Mouse (Mus musculus): ENCODE measurements around the gene Rsc1a1. TPM values are rescaled to one million over a fixed set of nuclear protein-coding genes. Genes with fewer than 3 reads are reported as not detected.

Gene Rsc1a1
- polyA plus RNA-seq, 1 experiment from 2014 or later: not detected

- H3K4me3 ChIP-seq (replicated peaks): peak overlapping the region; percentile 85
- 1% methylated on average over 50 of the region's 60 CpGs for WGBS
- peaks cover 16% of the 10 kb centered on the region; the same call in 1 of the 2 replicates for H3K4me1 ChIP-seq
- ATAC-seq (ENCODE audit: insufficient read depth, low FRiP score, low read depth): peak; percentile 84
- H3K9ac ChIP-seq: peak overlapping the region; percentile 92
- H3K9me3 ChIP-seq: no peaks in the 10 kb centered on the region
- peak overlapping the region; percentile 59 for H3K27ac ChIP-seq
- no peaks in the 10 kb centered on the region for H3K36me3 ChIP-seq
- H3K27me3 ChIP-seq (replicated peaks): no peaks in the 10 kb centered on the region
- H3K4me2 ChIP-seq: peak overlapping the region; percentile 89
These were observed 21.2 kb downstream of the Rsc1a1 start for GRCm38 (mm10) chr4:141664011-141664745.

- peaks cover 16% of the 10 kb centered on the region; the same call in 1 of the 2 replicates for H3K4me1 ChIP-seq
- peak; percentile 16; the same call in 1 of the 2 replicates for ATAC-seq (ENCODE audit: insufficient read depth, low FRiP score, low read depth)
- H3K27me3 ChIP-seq (replicated peaks): no peaks in the 10 kb centered on the region
- H3K9me3 ChIP-seq: no peaks in the 10 kb centered on the region
- 3% methylated on average over 44 of the region's 47 CpGs for WGBS
- peak overlapping the region; percentile 92 for H3K9ac ChIP-seq
- peak overlapping the region; percentile 89 for H3K4me2 ChIP-seq
- peak overlapping the region; percentile 59 for H3K27ac ChIP-seq
- peak overlapping the region; percentile 85 for H3K4me3 ChIP-seq (replicated peaks)
- H3K36me3 ChIP-seq: no peaks in the 10 kb centered on the region
These were observed 22.1 kb downstream of the Rsc1a1 start for GRCm38 (mm10) chr4:141663122-141663931.

GRCm38 (mm10) chr4:141660884-141661283, 24.5 kb downstream of the Rsc1a1 start:
- H3K4me3 ChIP-seq (replicated peaks): no peak overlapping the region

GRCm38 (mm10) chr4:141659739-141660138, 25.7 kb downstream of the Rsc1a1 start:
- Histone ChIP-seq H3K4me2 (no peak overlapping the region), H3K4me1 (peaks cover 11% of the 10 kb centered on the region; the same call in 1 of the 2 replicates), H3K9ac (no peak overlapping the region), H3K36me3 (peaks cover 3% of the 10 kb centered on the region; the same call in 1 of the 2 replicates), H3K27me3 (replicated peaks) (no peaks in the 10 kb centered on the region), H3K9me3 (no peaks in the 10 kb centered on the region), H3K4me3 (replicated peaks) (no peak overlapping the region), H3K27ac (no peak overlapping the region)
- WGBS: 67% methylated on average over 4 of the region's 4 CpGs
- no peak for ATAC-seq (ENCODE audit: insufficient read depth, low FRiP score, low read depth)

More at GRCm38 (mm10) chr4:141660884-141661283, 24.5 kb downstream of the Rsc1a1 start:
- ATAC-seq (ENCODE audit: insufficient read depth, low FRiP score, low read depth): no peak
- Histone ChIP-seq H3K9ac (no peak overlapping the region), H3K4me1 (peaks cover 16% of the 10 kb centered on the region; the same call in 1 of the 2 replicates), H3K4me2 (no peak overlapping the region), H3K9me3 (no peaks in the 10 kb centered on the region), H3K36me3 (peaks cover 3% of the 10 kb centered on the region; the same call in 1 of the 2 replicates), H3K27ac (no peak overlapping the region), H3K27me3 (replicated peaks) (no peaks in the 10 kb centered on the region)
- WGBS: 94% methylated on average over 11 of the region's 11 CpGs

GRCm38 (mm10) chr4:141658846-141659484, 26.4 kb downstream of the Rsc1a1 start:
- H3K9ac ChIP-seq: no peak overlapping the region
- WGBS: 93% methylated on average over 6 of the region's 6 CpGs
- peaks cover 3% of the 10 kb centered on the region; the same call in 1 of the 2 replicates for H3K36me3 ChIP-seq
- no peak overlapping the region for H3K4me3 ChIP-seq (replicated peaks)
- no peaks in the 10 kb centered on the region for H3K9me3 ChIP-seq
- H3K4me2 ChIP-seq: no peak overlapping the region
- ATAC-seq (ENCODE audit: insufficient read depth, low FRiP score, low read depth): no peak
- H3K4me1 ChIP-seq: peaks cover 7% of the 10 kb centered on the region; the same call in 1 of the 2 replicates
- H3K27ac ChIP-seq: no peak overlapping the region
- H3K27me3 ChIP-seq (replicated peaks): no peaks in the 10 kb centered on the region

GRCm38 (mm10) chr4:141656932-141657331, 28.5 kb downstream of the Rsc1a1 start:
- peaks cover 3% of the 10 kb centered on the region; the same call in 1 of the 2 replicates for H3K36me3 ChIP-seq
- no peak overlapping the region for H3K9ac ChIP-seq
- no peaks in the 10 kb centered on the region for H3K4me1 ChIP-seq
- no peak overlapping the region for H3K4me2 ChIP-seq
- 87% methylated on average over 8 of the region's 8 CpGs for WGBS
- H3K27me3 ChIP-seq (replicated peaks): no peaks in the 10 kb centered on the region
- no peak for ATAC-seq (ENCODE audit: insufficient read depth, low FRiP score, low read depth)
- no peak overlapping the region for H3K4me3 ChIP-seq (replicated peaks)
- H3K9me3 ChIP-seq: no peaks in the 10 kb centered on the region
- no peak overlapping the region for H3K27ac ChIP-seq

GRCm38 (mm10) chr4:141655908-141656608, 29.3 kb downstream of the Rsc1a1 start:
- H3K27me3 ChIP-seq (replicated peaks): no peaks in the 10 kb centered on the region
- peaks cover 3% of the 10 kb centered on the region; the same call in 1 of the 2 replicates for H3K36me3 ChIP-seq
- 81% methylated on average over 12 of the region's 12 CpGs for whole genome bisulfite sequencing
- no peak for ATAC-seq (ENCODE audit: insufficient read depth, low FRiP score, low read depth)
- H3K27ac ChIP-seq: no peak overlapping the region
- H3K4me2 ChIP-seq: no peak overlapping the region
- no peak overlapping the region for H3K4me3 ChIP-seq (replicated peaks)
- H3K4me1 ChIP-seq: no peaks in the 10 kb centered on the region
- H3K9me3 ChIP-seq: no peaks in the 10 kb centered on the region
- H3K9ac ChIP-seq: no peak overlapping the region

GRCm38 (mm10) chr4:141654509-141654908, 30.9 kb downstream of the Rsc1a1 start:
- no peaks in the 10 kb centered on the region for H3K4me1 ChIP-seq
- no peak for ATAC-seq (ENCODE audit: insufficient read depth, low FRiP score, low read depth)
- no peaks in the 10 kb centered on the region for H3K27me3 ChIP-seq (replicated peaks)
- H3K4me3 ChIP-seq (replicated peaks): no peak overlapping the region
- WGBS: 92% methylated on average over 6 of the region's 6 CpGs
- no peaks in the 10 kb centered on the region for H3K9me3 ChIP-seq
- H3K4me2 ChIP-seq: no peak overlapping the region
- H3K27ac ChIP-seq: no peak overlapping the region
- no peak overlapping the region for H3K9ac ChIP-seq
- H3K36me3 ChIP-seq: peaks cover 3% of the 10 kb centered on the region; the same call in 1 of the 2 replicates

- Histone ChIP-seq H3K4me2 (no peak overlapping the region), H3K27ac (no peak overlapping the region), H3K4me1 (no peaks in the 10 kb centered on the region), H3K36me3 (peaks cover 3% of the 10 kb centered on the region; the same call in 1 of the 2 replicates), H3K4me3 (replicated peaks) (no peak overlapping the region), H3K27me3 (replicated peaks) (no peaks in the 10 kb centered on the region), H3K9me3 (no peaks in the 10 kb centered on the region), H3K9ac (no peak overlapping the region)
- ATAC-seq (ENCODE audit: insufficient read depth, low FRiP score, low read depth): no peak
- 87% methylated on average over 13 of the region's 13 CpGs for WGBS
These were observed 31.6 kb downstream of the Rsc1a1 start for GRCm38 (mm10) chr4:141653813-141654212.

GRCm38 (mm10) chr4:141653044-141653443, 32.4 kb downstream of the Rsc1a1 start:
- Histone ChIP-seq H3K4me2 (no peak overlapping the region), H3K4me1 (no peaks in the 10 kb centered on the region), H3K27ac (no peak overlapping the region), H3K9me3 (no peaks in the 10 kb centered on the region), H3K9ac (no peak overlapping the region), H3K4me3 (replicated peaks) (no peak overlapping the region), H3K36me3 (peaks cover 3% of the 10 kb centered on the region; the same call in 1 of the 2 replicates), H3K27me3 (replicated peaks) (no peaks in the 10 kb centered on the region)
- 87% methylated on average over 8 of the region's 8 CpGs for WGBS
- ATAC-seq (ENCODE audit: insufficient read depth, low FRiP score, low read depth): no peak

GRCm38 (mm10) chr4:141651944-141652343, 33.5 kb downstream of the Rsc1a1 start:
- Histone ChIP-seq H3K27me3 (replicated peaks) (no peaks in the 10 kb centered on the region), H3K9ac (no peak overlapping the region), H3K4me1 (no peaks in the 10 kb centered on the region), H3K4me3 (replicated peaks) (no peak overlapping the region), H3K36me3 (no peaks in the 10 kb centered on the region; the same call in 1 of the 2 replicates), H3K4me2 (no peak overlapping the region), H3K9me3 (no peaks in the 10 kb centered on the region), H3K27ac (no peak overlapping the region)
- WGBS: 91% methylated on average over 10 of the region's 10 CpGs
- no peak for ATAC-seq (ENCODE audit: insufficient read depth, low FRiP score, low read depth)

Data from stomach, embryonic 15.5 days (tissue).